Mouse (Mus musculus): ENCODE results near the gene Ccdc61. TPM values are rescaled to one million over a fixed set of nuclear protein-coding genes. Genes with fewer than 3 reads are reported as not detected.

Ccdc61 gene
- total RNA-seq, 2 experiments from 2014 or later, result 9.9 to 10.5 TPM

- DNase-seq (ENCODE audit: low spot score in 2 of 2), result peak; percentile 88 to 97
- intact Hi-C loops (cut with DNase I), result loop anchor here (5.0 kb wide), 1 partner anchor 794 kb away; the partner anchor contains the start of gene Tomm40
Observed at GRCm38 (mm10) chr7:18922807-18923206, 12.6 kb upstream of the Ccdc61 start.

GRCm38 (mm10) chr7:18921069-18921468 lies 10.9 kb upstream of the Ccdc61 start:
- DNase-seq (ENCODE audit: low spot score in 2 of 2), result peak; percentile 82 to 95
- intact Hi-C loops (cut with DNase I), result loop anchor here (5.0 kb wide), 1 partner anchor 796 kb away; the partner anchor contains the start of gene Tomm40

- intact Hi-C loops (cut with DNase I), result no loop called here
- DNase-seq (ENCODE audit: low spot score in 2 of 2), result peak in 1 of 2 experiments; percentile 26
Observed at GRCm38 (mm10) chr7:18917931-18918330, 7.7 kb upstream of the Ccdc61 start.

- intact Hi-C loops (cut with DNase I), result no loop called here
- no peak for DNase-seq (ENCODE audit: low spot score in 2 of 2)
Observed at GRCm38 (mm10) chr7:18916254-18916653, 6.0 kb upstream of the Ccdc61 start.

- no peak for DNase-seq (ENCODE audit: low spot score in 2 of 2)
- intact Hi-C loops (cut with DNase I), result no loop called here
Observed at GRCm38 (mm10) chr7:18909797-18910196, 418 bp downstream of the Ccdc61 start.

DNA sequence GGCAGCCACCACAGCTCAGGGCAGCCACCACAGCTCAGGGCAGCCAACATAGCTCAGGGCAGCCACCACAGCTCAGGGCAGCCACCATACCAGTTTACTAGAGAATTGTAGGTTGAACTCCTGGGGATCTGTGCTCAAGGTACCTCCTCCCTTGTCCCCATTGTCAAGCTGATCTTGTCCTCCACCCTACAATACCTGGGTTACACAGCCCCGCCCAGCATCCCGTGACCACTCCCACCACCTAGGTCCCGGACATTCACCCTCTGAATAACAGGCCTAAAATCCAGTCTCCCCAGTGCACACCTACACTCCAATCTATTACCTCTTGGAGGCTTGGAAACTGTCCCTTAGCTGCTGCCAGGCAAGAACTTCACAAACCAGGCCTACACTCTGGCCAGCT lies 5.2 kb downstream of the Ccdc61 start:
- intact Hi-C loops (cut with DNase I), result no loop called here
- DNase-seq (ENCODE audit: low spot score in 2 of 2), result no peak

DNA sequence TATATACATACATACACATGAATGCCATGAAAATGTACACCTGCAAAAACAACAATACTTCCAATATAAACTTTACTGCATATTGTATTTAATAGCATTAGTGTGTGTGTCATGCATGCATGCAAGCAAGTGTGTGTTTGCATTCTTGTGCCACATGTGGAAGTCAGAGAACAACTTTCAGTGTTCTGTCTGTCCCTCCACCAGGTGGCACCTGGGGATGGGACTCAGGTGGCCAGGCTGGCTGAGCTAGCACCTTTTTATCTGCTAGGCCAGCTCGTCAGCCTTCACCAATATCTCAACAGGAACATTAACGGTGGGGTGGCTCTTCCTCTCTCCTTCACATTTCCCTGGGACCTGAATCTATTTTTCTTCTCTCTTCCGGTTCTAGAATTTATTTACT lies 7.7 kb downstream of the Ccdc61 start:
- intact Hi-C loops (cut with DNase I), result no loop called here
- DNase-seq (ENCODE audit: low spot score in 2 of 2), result no peak

- intact Hi-C loops (cut with DNase I), result no loop called here
- no peak for DNase-seq (ENCODE audit: low spot score in 2 of 2)
Observed at GRCm38 (mm10) chr7:18900513-18900912, 9.7 kb downstream of the Ccdc61 start.

DNA sequence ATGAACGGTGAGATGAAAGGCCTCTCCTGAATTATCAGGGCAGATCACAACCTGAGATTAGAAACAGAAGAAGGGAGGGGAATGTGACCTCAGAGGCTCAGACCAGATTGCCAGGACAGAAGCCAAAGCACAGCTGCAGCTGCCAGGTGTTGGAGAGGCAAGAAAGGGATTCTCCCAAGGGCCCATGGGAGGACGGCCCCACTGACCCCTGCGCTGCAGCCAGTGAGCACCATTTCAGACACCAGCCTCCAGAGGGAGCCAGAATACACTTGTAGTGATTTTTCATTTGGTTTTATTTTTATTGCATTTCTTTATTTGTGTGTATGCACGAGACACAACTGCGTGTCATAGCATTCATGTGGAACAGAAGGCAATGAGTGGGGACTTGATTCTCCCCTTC lies 13.7 kb downstream of the Ccdc61 start:
- DNase-seq (ENCODE audit: low spot score in 2 of 2), result peak; percentile 40 to 48
- intact Hi-C loops (cut with DNase I), result loop anchor here (5.0 kb wide), 1 partner anchor 96 kb away; the partner anchor contains the start of gene Mypop

- peak; percentile 34 to 49 for DNase-seq (ENCODE audit: low spot score in 2 of 2)
- intact Hi-C loops (cut with DNase I), result loop anchor here (2.0 kb wide), 1 partner anchor 65 kb away; no protein-coding TSS in a partner anchor
Observed at GRCm38 (mm10) chr7:18893651-18894430, 16.4 kb downstream of the Ccdc61 start.

DNA sequence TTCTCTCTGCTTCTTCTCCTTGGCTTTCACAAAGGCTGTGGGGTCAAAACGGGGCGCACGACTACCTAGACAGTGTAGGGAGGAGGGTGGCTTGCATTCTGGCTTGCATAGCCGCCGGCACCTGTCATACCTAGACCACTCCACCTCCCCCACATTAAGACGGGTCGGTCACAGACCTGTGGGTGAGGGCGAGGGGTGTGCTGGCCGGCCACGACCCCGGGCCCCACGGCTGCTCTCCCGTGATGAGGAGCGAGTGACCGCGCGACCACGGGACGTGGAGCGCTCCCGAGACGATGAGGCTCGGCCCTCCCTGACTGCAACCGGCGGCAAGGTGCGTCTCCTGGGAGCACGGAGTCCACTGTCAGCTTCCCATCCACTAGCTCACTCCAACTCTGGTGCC lies 17.2 kb downstream of the Ccdc61 start:
- intact Hi-C loops (cut with DNase I), result no loop called here
- no peak for DNase-seq (ENCODE audit: low spot score in 2 of 2)

DNA sequence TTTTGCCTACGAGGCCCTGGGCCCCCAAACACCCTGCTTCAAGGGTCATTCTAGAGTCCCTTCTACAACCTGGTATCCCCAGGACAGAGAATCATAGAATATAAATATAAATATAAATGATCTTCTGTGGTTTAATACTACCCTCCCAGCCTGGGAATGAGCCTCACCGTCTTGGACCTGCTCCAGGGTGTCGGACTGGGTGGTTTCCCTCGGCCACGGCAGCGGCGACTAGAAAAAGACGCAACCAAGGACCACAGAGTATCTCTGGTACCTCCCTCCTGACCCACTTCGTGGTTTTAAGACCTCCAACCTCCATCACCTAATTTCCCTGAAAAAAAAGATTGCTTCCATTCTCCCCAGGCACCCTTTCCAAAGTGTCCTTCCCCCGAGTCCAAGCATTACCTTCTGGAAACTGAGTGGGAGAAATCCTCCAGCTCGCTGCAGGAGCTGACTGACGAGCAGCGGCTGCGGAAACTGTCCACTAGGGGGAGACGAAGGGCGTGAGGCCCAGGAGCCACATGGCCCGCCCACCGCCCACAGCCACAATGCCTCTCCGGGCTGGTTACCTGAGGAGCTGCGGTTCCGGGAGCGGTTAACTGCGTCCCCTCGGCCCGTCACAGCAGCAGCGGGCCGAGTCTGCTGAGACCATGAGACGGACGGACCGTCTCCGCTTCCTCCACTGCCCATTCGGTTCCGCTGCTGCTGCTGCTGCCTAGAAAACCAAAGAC lies 18.2 kb downstream of the Ccdc61 start:
- intact Hi-C loops (cut with DNase I), result no loop called here
- peak; percentile 91 to 95 for DNase-seq (ENCODE audit: low spot score in 2 of 2)

GRCm38 (mm10) chr7:18890848-18891247 lies 19.4 kb downstream of the Ccdc61 start:
- no peak for DNase-seq (ENCODE audit: low spot score in 2 of 2)
- intact Hi-C loops (cut with DNase I), result no loop called here

DNA sequence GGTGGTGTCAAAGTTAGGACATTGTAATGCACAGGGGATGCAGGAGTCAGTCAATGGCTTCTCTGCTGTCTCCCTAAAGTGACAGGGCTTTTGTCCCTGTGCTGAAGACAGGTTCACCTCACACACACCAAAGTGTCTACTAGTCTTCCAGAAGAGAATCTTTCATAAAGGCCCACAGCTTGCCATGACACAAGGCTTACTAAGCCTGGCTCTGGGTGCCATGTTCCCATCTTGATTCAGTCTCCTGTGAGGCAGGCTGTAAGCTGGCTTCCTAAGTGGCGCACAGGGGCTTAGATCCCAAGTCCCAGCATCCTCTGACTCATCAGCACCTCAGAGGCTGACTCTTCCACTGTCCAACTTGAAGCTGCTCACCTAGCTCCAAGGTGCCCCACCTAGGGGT lies 23.3 kb downstream of the Ccdc61 start:
- intact Hi-C loops (cut with DNase I), result no loop called here
- no peak for DNase-seq (ENCODE audit: low spot score in 2 of 2)

DNA sequence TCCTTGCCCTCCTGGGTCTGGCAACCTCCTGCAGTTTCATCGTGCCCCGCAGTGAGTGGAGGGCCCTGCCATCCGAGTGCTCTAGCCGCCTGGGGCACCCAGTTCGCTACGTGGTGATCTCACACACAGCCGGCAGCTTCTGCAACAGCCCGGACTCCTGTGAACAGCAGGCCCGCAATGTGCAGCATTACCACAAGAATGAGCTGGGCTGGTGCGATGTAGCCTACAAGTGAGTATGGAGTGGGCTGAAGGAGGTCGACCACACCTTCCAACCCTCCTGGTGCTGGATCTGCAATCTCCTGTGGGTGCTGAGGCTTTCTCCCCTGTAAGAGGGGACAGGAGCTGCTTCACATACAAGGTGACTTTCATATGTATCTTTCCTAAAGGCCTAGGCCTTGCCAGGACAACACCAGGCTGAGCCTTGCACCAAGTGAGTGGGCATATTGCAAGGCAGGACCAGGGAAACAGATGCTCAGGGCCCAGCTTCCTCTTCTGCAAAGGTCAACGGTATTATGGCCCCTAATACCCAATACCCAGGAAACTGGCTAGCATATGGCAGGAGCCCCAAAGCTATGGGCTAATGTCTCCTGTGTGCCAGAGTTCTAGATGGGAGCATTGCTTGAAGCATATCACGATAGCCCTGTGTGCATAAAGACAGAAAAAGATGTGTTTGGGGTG lies 25.3 kb downstream of the Ccdc61 start:
- DNase-seq (ENCODE audit: low spot score in 2 of 2), result no peak
- intact Hi-C loops (cut with DNase I), result no loop called here

- no peak for DNase-seq (ENCODE audit: low spot score in 2 of 2)
Observed at GRCm38 (mm10) chr7:18883991-18884744, 26.0 kb downstream of the Ccdc61 start.

GRCm38 (mm10) chr7:18878691-18879090 lies 31.5 kb downstream of the Ccdc61 start:
- no peak for DNase-seq (ENCODE audit: low spot score in 2 of 2)
- intact Hi-C loops (cut with DNase I), result loop anchor here (10.0 kb wide), 1 partner anchor 664 kb away; no protein-coding TSS in a partner anchor

More at GRCm38 (mm10) chr7:18883991-18884744, 26.0 kb downstream of the Ccdc61 start:
- intact Hi-C loops (cut with DNase I), result no loop called here

- DNase-seq (ENCODE audit: low spot score in 2 of 2), result no peak
- intact Hi-C loops (cut with DNase I), result loop anchor here (10.0 kb wide), 1 partner anchor 661 kb away; no protein-coding TSS in a partner anchor
Observed at GRCm38 (mm10) chr7:18875372-18875771, 34.8 kb downstream of the Ccdc61 start.

GRCm38 (mm10) chr7:18873253-18873652 lies 37.0 kb downstream of the Ccdc61 start:
- peak; percentile 62 to 70 for DNase-seq (ENCODE audit: low spot score in 2 of 2)
- intact Hi-C loops (cut with DNase I), result loop anchor here (1.0 to 10.0 kb wide), 4 partner anchors 36 to 1801 kb away; partner anchors contain the start of genes Mill2 and Psg16

Measured in left cerebral cortex, postnatal 25 days (tissue).